Mouse (Mus musculus) limb, embryonic 12.5 days (tissue): ENCODE data around the gene Sepsecs. TPM values are rescaled to one million over a fixed set of nuclear protein-coding genes. Genes with fewer than 3 reads are reported as not detected.

Experiments
- ATAC-seq: fragments of 200-750 bp; cut with Nextera tagmentation; 2 replicates; pipeline ENCODE4 v1.8.0; 2017; ENCODE audit warnings: low read depth, moderate TSS enrichment; ENCODE audit not compliant: insufficient number of reproducible peaks, insufficient read depth, low FRiP score, low TSS enrichment
- H3K27ac ChIP-seq: fragments of 300-500 bp; sonication (generic); 2 replicates; pipeline ENCODE4 v1.5.1; 2016; ENCODE audit warnings: mild to moderate bottlenecking, moderate library complexity
- H3K27me3 ChIP-seq: fragments of 300-500 bp; sonication (generic); 2 replicates; pipeline ENCODE4 v1.6.1; 2016; ENCODE audit warnings: mild to moderate bottlenecking, moderate library complexity
- H3K36me3 ChIP-seq: fragments of 300-500 bp; sonication (generic); 2 replicates; pipeline ENCODE4 v1.6.1; 2016; ENCODE audit warnings: mild to moderate bottlenecking, moderate library complexity
- H3K4me1 ChIP-seq: fragments of 300-500 bp; sonication (generic); replicated peaks from 2 replicates; pipeline ENCODE4 v1.6.1; 2016
- H3K4me2 ChIP-seq: fragments of 300-500 bp; sonication (generic); 2 replicates; pipeline ENCODE4 v1.6.1; 2016; ENCODE audit warnings: mild to moderate bottlenecking, moderate library complexity
- H3K4me3 ChIP-seq: fragments of 300-500 bp; sonication (generic); replicated peaks from 2 replicates; pipeline ENCODE4 v1.5.1; 2016; ENCODE audit warnings: mild to moderate bottlenecking
- H3K9ac ChIP-seq: fragments of 300-500 bp; sonication (generic); replicated peaks from 2 replicates; pipeline ENCODE4 v1.6.1; 2016; ENCODE audit warnings: mild to moderate bottlenecking, moderate library complexity
- H3K9me3 ChIP-seq: fragments of 300-500 bp; sonication (generic); 2 replicates; pipeline ENCODE4 v1.6.1; 2016; ENCODE audit warnings: mild to moderate bottlenecking, moderate library complexity
- WGBS: fragments of 180-500 bp; shearing (Covaris S2); methylation state at CpG from one replicate; pipeline ENCODE4 v1.1.7; 2016; 5-methylcytosine and 5-hydroxymethylcytosine counted together
- polyA plus RNA-seq: library from polyadenylated mRNA; unstranded; fragments of >200 nt; fragmentation: Nextera tagmentation; extraction: Ambion mirVana; gene quantifications from 2 replicates; pipeline ENCODE4 v1.2.1, GENCODE M21; 2016

Sepsecs gene
- polyA plus RNA-seq, 1 experiment from 2014 or later = 7.9 TPM

GRCm38 (mm10) chr5:52674384-52675069 lies 5.0 kb upstream of the Sepsecs start:
- no peaks in the 10 kb centered on the region for H3K4me1 ChIP-seq
- H3K9ac ChIP-seq = no peak overlapping the region
- H3K36me3 ChIP-seq = no peaks in the 10 kb centered on the region
- no peak overlapping the region for H3K27ac ChIP-seq
- no peak for ATAC-seq
- H3K4me3 ChIP-seq = no peak overlapping the region
- H3K9me3 ChIP-seq = no peaks in the 10 kb centered on the region
- 81% methylated on average over 4 of the region's 4 CpGs for WGBS
- H3K4me2 ChIP-seq = no peak overlapping the region
- peaks cover 6% of the 10 kb centered on the region; the same call in 1 of the 2 replicates for H3K27me3 ChIP-seq

GRCm38 (mm10) chr5:52673341-52673740 lies 3.8 kb upstream of the Sepsecs start:
- H3K27me3 ChIP-seq = peaks cover 6% of the 10 kb centered on the region; the same call in 1 of the 2 replicates
- WGBS = 54% methylated on average over 9 of the region's 9 CpGs
- no peak overlapping the region for H3K27ac ChIP-seq
- H3K4me1 ChIP-seq = peaks cover 5% of the 10 kb centered on the region
- no peaks in the 10 kb centered on the region for H3K36me3 ChIP-seq
- H3K9ac ChIP-seq = no peak overlapping the region
- H3K4me2 ChIP-seq = no peak overlapping the region
- ATAC-seq = no peak
- no peak overlapping the region for H3K4me3 ChIP-seq
- H3K9me3 ChIP-seq = no peaks in the 10 kb centered on the region

- Histone ChIP-seq H3K27me3 (peaks cover 6% of the 10 kb centered on the region; the same call in 1 of the 2 replicates), H3K9ac (no peak overlapping the region), H3K9me3 (no peaks in the 10 kb centered on the region), H3K4me2 (no peak overlapping the region), H3K36me3 (no peaks in the 10 kb centered on the region), H3K4me1 (peaks cover 5% of the 10 kb centered on the region), H3K4me3 (no peak overlapping the region), H3K27ac (no peak overlapping the region)
- WGBS = 86% methylated on average over 3 of the region's 3 CpGs
- ATAC-seq = no peak
Measured at GRCm38 (mm10) chr5:52670745-52671144, 1.2 kb upstream of the Sepsecs start.

- Histone ChIP-seq H3K9me3 (no peaks in the 10 kb centered on the region), H3K9ac (no peak overlapping the region), H3K27me3 (no peaks in the 10 kb centered on the region), H3K4me2 (no peak overlapping the region), H3K4me3 (no peak overlapping the region), H3K27ac (no peak overlapping the region), H3K4me1 (peaks cover 5% of the 10 kb centered on the region), H3K36me3 (peaks cover 26% of the 10 kb centered on the region)
- WGBS = 92% methylated on average over 3 of the region's 3 CpGs
- ATAC-seq = no peak
Measured at GRCm38 (mm10) chr5:52666766-52667165, 2.7 kb downstream of the Sepsecs start.

- H3K27ac ChIP-seq = no peak overlapping the region
- 77% methylated on average over 4 of the region's 4 CpGs for WGBS
- peaks cover 6% of the 10 kb centered on the region; the same call in 1 of the 2 replicates for H3K4me1 ChIP-seq
- ATAC-seq = no peak
- H3K9ac ChIP-seq = no peak overlapping the region
- H3K27me3 ChIP-seq = no peaks in the 10 kb centered on the region
- no peak overlapping the region for H3K4me3 ChIP-seq
- no peaks in the 10 kb centered on the region for H3K9me3 ChIP-seq
- peaks cover 39% of the 10 kb centered on the region for H3K36me3 ChIP-seq
- no peak overlapping the region for H3K4me2 ChIP-seq
Measured at GRCm38 (mm10) chr5:52657957-52658356, 11.6 kb downstream of the Sepsecs start.

- Histone ChIP-seq H3K4me3 (no peak overlapping the region), H3K9me3 (no peaks in the 10 kb centered on the region), H3K36me3 (peaks cover 42% of the 10 kb centered on the region), H3K27me3 (no peaks in the 10 kb centered on the region), H3K9ac (no peak overlapping the region), H3K4me1 (peaks cover 6% of the 10 kb centered on the region; the same call in 1 of the 2 replicates), H3K4me2 (no peak overlapping the region), H3K27ac (no peak overlapping the region)
- ATAC-seq = no peak
- 92% methylated on average over 5 of the region's 5 CpGs for WGBS
Measured at GRCm38 (mm10) chr5:52657336-52657735, 12.2 kb downstream of the Sepsecs start.

- Histone ChIP-seq H3K4me1 (peaks cover 6% of the 10 kb centered on the region; the same call in 1 of the 2 replicates), H3K9me3 (no peaks in the 10 kb centered on the region), H3K36me3 (peaks cover 41% of the 10 kb centered on the region), H3K4me2 (no peak overlapping the region), H3K9ac (no peak overlapping the region), H3K27me3 (no peaks in the 10 kb centered on the region), H3K4me3 (no peak overlapping the region), H3K27ac (no peak overlapping the region)
- WGBS = 62% methylated on average over 8 of the region's 8 CpGs
- no peak for ATAC-seq
Measured at GRCm38 (mm10) chr5:52655992-52656391, 13.5 kb downstream of the Sepsecs start.

- Histone ChIP-seq H3K4me3 (no peak overlapping the region), H3K27me3 (no peaks in the 10 kb centered on the region), H3K9me3 (no peaks in the 10 kb centered on the region), H3K36me3 (peaks cover 34% of the 10 kb centered on the region), H3K27ac (no peak overlapping the region), H3K4me2 (no peak overlapping the region), H3K9ac (no peak overlapping the region), H3K4me1 (peaks cover 6% of the 10 kb centered on the region; the same call in 1 of the 2 replicates)
- 94% methylated on average over 5 of the region's 5 CpGs for WGBS
- no peak for ATAC-seq
Measured at GRCm38 (mm10) chr5:52654961-52655360, 14.5 kb downstream of the Sepsecs start.

- H3K36me3 ChIP-seq = peaks cover 34% of the 10 kb centered on the region
- H3K4me2 ChIP-seq = no peak overlapping the region
- H3K4me1 ChIP-seq = peaks cover 6% of the 10 kb centered on the region; the same call in 1 of the 2 replicates
- no peak for ATAC-seq
- no peaks in the 10 kb centered on the region for H3K9me3 ChIP-seq
- 89% methylated on average over 7 of the region's 7 CpGs for WGBS
- no peak overlapping the region for H3K27ac ChIP-seq
- no peaks in the 10 kb centered on the region for H3K27me3 ChIP-seq
- H3K9ac ChIP-seq = no peak overlapping the region
- H3K4me3 ChIP-seq = no peak overlapping the region
Measured at GRCm38 (mm10) chr5:52652606-52653005, 16.9 kb downstream of the Sepsecs start.

GRCm38 (mm10) chr5:52652086-52652485 lies 17.4 kb downstream of the Sepsecs start:
- Histone ChIP-seq H3K9me3 (no peaks in the 10 kb centered on the region), H3K36me3 (peaks cover 34% of the 10 kb centered on the region), H3K9ac (no peak overlapping the region), H3K4me1 (peaks cover 6% of the 10 kb centered on the region; the same call in 1 of the 2 replicates), H3K4me3 (no peak overlapping the region), H3K27me3 (no peaks in the 10 kb centered on the region), H3K27ac (no peak overlapping the region), H3K4me2 (no peak overlapping the region)
- no peak for ATAC-seq
- 80% methylated on average over 1 of the region's 1 CpGs for WGBS

- H3K4me2 ChIP-seq = no peak overlapping the region
- no peak overlapping the region for H3K9ac ChIP-seq
- H3K4me1 ChIP-seq = no peaks in the 10 kb centered on the region
- WGBS = 40% methylated on average over 9 of the region's 9 CpGs
- no peak overlapping the region for H3K4me3 ChIP-seq
- H3K27me3 ChIP-seq = no peaks in the 10 kb centered on the region
- peaks cover 45% of the 10 kb centered on the region for H3K36me3 ChIP-seq
- H3K9me3 ChIP-seq = no peaks in the 10 kb centered on the region
- no peak overlapping the region for H3K27ac ChIP-seq
- ATAC-seq = no peak
Measured at GRCm38 (mm10) chr5:52643947-52644840, 25.3 kb downstream of the Sepsecs start.
